Comparison of ENCODE assay signal across 15 mouse cellular contexts in the genomic region with DNA sequence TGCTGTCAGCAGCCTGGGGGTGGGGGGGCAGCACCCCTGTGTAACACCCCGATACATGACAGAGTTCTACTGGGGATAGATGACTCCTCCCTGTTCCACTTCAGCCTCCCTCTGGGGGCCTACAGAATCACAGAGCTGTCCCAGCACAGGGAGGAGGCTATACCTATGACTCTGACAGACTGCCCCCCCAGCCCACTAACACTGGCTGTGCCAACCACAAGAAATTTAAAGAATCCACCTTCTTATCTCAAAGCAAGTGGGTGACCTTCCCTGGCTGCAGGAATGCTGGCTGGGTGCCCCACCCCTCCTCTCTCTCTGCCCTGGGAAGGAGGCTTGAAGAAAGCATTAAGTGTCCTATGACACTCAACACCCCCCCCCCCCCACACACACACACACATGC. TPM values are rescaled to one million over a fixed set of nuclear protein-coding genes. Genes with fewer than 3 reads are reported as not detected.
DNase-seq lines count a peak whose midpoint lies in the region; ATAC-seq lines count a peak whose summit lies in the region.
"Had no signal": no experiment of that assay in that cellular context is flagged by ENCODE, and none has a peak within 500 bp of the region (broad histone marks: within the 10 kb centered on the region; RNA-seq: fewer than 3 reads in every experiment).

No protein-coding gene starts in this region.

- peak overlapping the region; percentile 38; the same call in 1 of the 2 replicates for H3K27ac ChIP-seq in midbrain, embryonic 10.5 days (replicated peaks)
- H3K27ac ChIP-seq in midbrain, embryonic 11.5 days (ENCODE audit: low read depth, low read length): no peak overlapping the region
- peak overlapping the region; percentile 87 for H3K27ac ChIP-seq in heart, embryonic 16.5 days (ENCODE audit: low read length)
- H3K27ac ChIP-seq: limb, embryonic 15.5 days had no signal

- H3K9me3 ChIP-seq in midbrain, embryonic 10.5 days (replicated peaks): no peaks in the 10 kb centered on the region
- H3K9me3 ChIP-seq in midbrain, embryonic 11.5 days (ENCODE audit: control insufficient read depth, low read length): no peaks in the 10 kb centered on the region
- H3K9me3 ChIP-seq in heart, embryonic 16.5 days (replicated peaks; ENCODE audit: control insufficient read depth, low read length): no peaks in the 10 kb centered on the region
- H3K9me3 ChIP-seq: limb, embryonic 15.5 days had no signal

- H3K4me2 ChIP-seq in midbrain, embryonic 11.5 days: no peak overlapping the region
- H3K4me2 ChIP-seq in heart, embryonic 16.5 days (ENCODE audit: low read depth, low read length): peak overlapping the region; percentile 50
- H3K4me2 ChIP-seq: limb, embryonic 15.5 days had no signal

- peaks cover 64% of the 10 kb centered on the region for H3K4me1 ChIP-seq in midbrain, embryonic 10.5 days
- peaks cover 24% of the 10 kb centered on the region for H3K4me1 ChIP-seq in midbrain, embryonic 11.5 days (ENCODE audit: control insufficient read depth, insufficient read depth, low read length)
- peaks cover 48% of the 10 kb centered on the region for H3K4me1 ChIP-seq in heart, embryonic 16.5 days (ENCODE audit: control insufficient read depth, insufficient read depth, low read length)

- H3K4me3 ChIP-seq in midbrain, embryonic 10.5 days: no peak overlapping the region
- H3K4me3 ChIP-seq in midbrain, embryonic 11.5 days (ENCODE audit: low read depth, low read length): no peak overlapping the region
- no peak overlapping the region for H3K4me3 ChIP-seq in heart, embryonic 16.5 days (ENCODE audit: low read length)
- H3K4me3 ChIP-seq: limb, embryonic 15.5 days had no signal

- H3K27me3 ChIP-seq in midbrain, embryonic 10.5 days (ENCODE audit: low read depth, poor library complexity, severe bottlenecking): peaks cover 49% of the 10 kb centered on the region
- H3K27me3 ChIP-seq in midbrain, embryonic 11.5 days (ENCODE audit: control insufficient read depth, insufficient read depth, low read length): peaks cover 31% of the 10 kb centered on the region
- H3K27me3 ChIP-seq in heart, embryonic 16.5 days (ENCODE audit: control insufficient read depth, insufficient read depth, low read length): no peaks in the 10 kb centered on the region; the same call in 1 of the 2 replicates
- H3K27me3 ChIP-seq: CH12.LX had no signal

- no peaks in the 10 kb centered on the region for H3K36me3 ChIP-seq in midbrain, embryonic 10.5 days
- H3K36me3 ChIP-seq in midbrain, embryonic 11.5 days (ENCODE audit: control insufficient read depth, insufficient read depth, low read length): no peaks in the 10 kb centered on the region
- no peaks in the 10 kb centered on the region for H3K36me3 ChIP-seq in heart, embryonic 16.5 days (ENCODE audit: control insufficient read depth, insufficient read depth)
- H3K36me3 ChIP-seq: limb, embryonic 15.5 days had no signal

- ATAC-seq in midbrain, embryonic 11.5 days (ENCODE audit: low FRiP score): no peak
- peak; percentile 44 for ATAC-seq in heart, embryonic 16.5 days (replicated peaks; ENCODE audit: extremely low read depth, insufficient read depth, low FRiP score)
- ATAC-seq: inflammation-experienced regulatory T-cells, adult 6 months had no signal

- WGBS in midbrain, embryonic 10.5 days: 83% methylated on average over 1 of the region's 1 CpGs
- WGBS in midbrain, embryonic 11.5 days: 78% methylated on average over 1 of the region's 1 CpGs
- 13% methylated on average over 1 of the region's 1 CpGs for WGBS in heart, embryonic 16.5 days

- no peak for DNase-seq in midbrain, embryonic 10.5 days (ENCODE audit: low spot score)
- no peak for DNase-seq in midbrain, embryonic 11.5 days (ENCODE audit: low spot score, missing footprints)
- peak; percentile 57 for DNase-seq in adrenal gland, postnatal 14 days
- peak; percentile 60 for DNase-seq in lung, postnatal 25 days (ENCODE audit: low spot score)
- DNase-seq in kidney, adult 18-20 months: no peak
- DNase-seq in left cerebral cortex, postnatal 25 days (ENCODE audit: low spot score in 2 of 2): no peak
- DNase-seq: kidney, postnatal 14 days; right cerebral cortex, adult 18-20 months; thymus, postnatal 4 days had no signal

- no peak overlapping the region for H3K9ac ChIP-seq in midbrain, embryonic 11.5 days (ENCODE audit: low read length)
- H3K9ac ChIP-seq in heart, embryonic 16.5 days (ENCODE audit: low read length): 0 out of 2 replicates have a peak overlapping the region, but pooled peaks have one; percentile 22
- H3K9ac ChIP-seq: limb, embryonic 15.5 days had no signal

- intact Hi-C loops in left cerebral cortex, postnatal 25 days (cut with DNase I): loop anchor here (10.0 kb wide), 1 partner anchor 498 kb away; the partner anchor contains the start of gene Fbxw11

RNA-seq across cellular contexts. Expression of gene Fgf18, which starts 4.4 kb away (rescaled TPM):
- 6.5 and 8.8 TPM in 2 replicates for polyA plus RNA-seq in midbrain, embryonic 10.5 days (2016; fragmentation: Nextera tagmentation; extraction: Ambion mirVana)
- polyA plus RNA-seq in midbrain, embryonic 11.5 days (2014; fragmentation: Nextera tagmentation; extraction: Ambion mirVana): 3.9 and 5.2 TPM in 2 replicates
- 2.1 TPM in 2 replicates for total RNA-seq in adrenal gland, postnatal 14 days (2021)
- polyA plus RNA-seq in heart, embryonic 16.5 days (2015; fragmentation: Nextera tagmentation; extraction: Ambion mirVana): 9.2 and 11.5 TPM in 2 replicates
- total RNA-seq in left cerebral cortex, postnatal 25 days (2021): 1 to 10 TPM; 3.2 to 3.5 TPM
- total RNA-seq: CH12.LX; common myeloid progenitor, adult 5-6 weeks; granulocyte monocyte progenitor cell, adult 5-6 weeks had no signal
- polyA plus RNA-seq: inflammation-experienced regulatory T-cells, adult 6 months had no signal

RNA-seq across cellular contexts. Expression of gene Npm1, which starts 20.2 kb away (rescaled TPM):
- 1,028 and 1,324 TPM in 2 replicates for polyA plus RNA-seq in midbrain, embryonic 10.5 days (2016; fragmentation: Nextera tagmentation; extraction: Ambion mirVana)
- 1,003 and 1,036 TPM in 2 replicates for polyA plus RNA-seq in midbrain, embryonic 11.5 days (2014; fragmentation: Nextera tagmentation; extraction: Ambion mirVana)
- total RNA-seq in adrenal gland, postnatal 14 days (2021): 351 and 422 TPM in 2 replicates
- polyA plus RNA-seq in heart, embryonic 16.5 days (2015; fragmentation: Nextera tagmentation; extraction: Ambion mirVana): 424 and 467 TPM in 2 replicates
- total RNA-seq in left cerebral cortex, postnatal 25 days (2021): 100 to 1,000 TPM; 148 to 151 TPM

Comparison
In these comparisons a context has a peak if more than half of its experiments do, and no peak if none do; other contexts are left out.
1. DNase-seq: peak in adrenal gland, postnatal 14 days (single experiment) and lung, postnatal 25 days (single experiment); none in midbrain, embryonic 10.5 days (single experiment), midbrain, embryonic 11.5 days (single experiment), kidney, adult 18-20 months (single experiment) and left cerebral cortex, postnatal 25 days (0 of 2).